Mouse (Mus musculus): ENCODE measurements around the gene Tiam2.

GRCm38 (mm10) chr17:3466681-3467080 is 140.3 kb downstream of the Tiam2 start:
- TF ChIP-seq POLR2A (IDR thresholded peaks at IDR 0.05; ENCODE audit: low read depth, low read length) (no peak), CTCF (conservative IDR thresholded peaks at IDR 0.05; ENCODE audit: insufficient read depth, insufficient read length, low read depth, low read length) (no peak)

All from kidney, adult 2 months (tissue).